Mouse (Mus musculus) small intestine, adult 2 months (tissue): Measurements from ENCODE around the gene Inca1.

Source experiments
- CTCF ChIP-seq: fragments of 200-500 bp; IDR thresholded peaks from 2 replicates; pipeline ENCODE4 v1.5.1; 2012; ENCODE audit warnings: low read depth, mild to moderate bottlenecking, control low read depth, inconsistent platforms, low read length, moderate library complexity, mixed read lengths; ENCODE audit not compliant: insufficient replicate concordance, insufficient read length; ENCODE audit errors: extremely low read depth
- POLR2A ChIP-seq: fragments of 200-500 bp; IDR thresholded peaks from 2 replicates; pipeline ENCODE4 v1.6.1; 2012; ENCODE audit warnings: low read depth, mild to moderate bottlenecking, control low read depth, inconsistent platforms, low read length, moderate library complexity

- TF ChIP-seq CTCF (no peak; the same call in 1 of the 2 replicates), POLR2A (no peak)
Measured at GRCm38 (mm10) chr11:70681897-70682581, 17.9 kb downstream of the Inca1 start.
